Mouse (Mus musculus) ES-E14 (cell line): ENCODE data around the gene Klhl22.

Experiments used
- CHD2 ChIP-seq: IDR thresholded peaks from 2 replicates; pipeline ENCODE4 v1.6.1; 2014; ENCODE audit warnings: mild to moderate bottlenecking, low read depth, low read length, inconsistent platforms
- HCFC1 ChIP-seq: IDR thresholded peaks from 2 replicates; pipeline ENCODE4 v1.6.1; 2012; ENCODE audit warnings: low read length, inconsistent platforms, borderline replicate concordance; ENCODE audit not compliant: insufficient read depth
- MAFK ChIP-seq: IDR thresholded peaks from 2 replicates; pipeline ENCODE4 v1.6.1; 2014; ENCODE audit warnings: mild to moderate bottlenecking, low read depth, low read length, inconsistent platforms; ENCODE audit not compliant: insufficient read depth
- ZC3H11A ChIP-seq: IDR thresholded peaks from 2 replicates; pipeline ENCODE4 v1.6.1; 2012; ENCODE audit warnings: low read depth, mild to moderate bottlenecking, inconsistent platforms, low read length, borderline replicate concordance
- ZNF384 ChIP-seq: IDR thresholded peaks from 2 replicates; pipeline ENCODE4 v1.6.1; 2012; ENCODE audit warnings: low read depth, low read length, inconsistent platforms

GRCm38 (mm10) chr16:17743279-17743678 is 16.1 kb upstream of the Klhl22 start:
- TF ChIP-seq HCFC1, result no peak
- TF ChIP-seq MAFK, result no peak
- TF ChIP-seq ZNF384, result no peak
- no peak for TF ChIP-seq CHD2
- TF ChIP-seq ZC3H11A, result no peak
